Mouse (Mus musculus): ENCODE measurements at regions not wholly inside any gene's neighbourhood (a gene's known extent, or its start where the extent isn't known, plus 50 kb on each side); places are given as distances from the start of the nearest gene placed in this dataset.

DNA sequence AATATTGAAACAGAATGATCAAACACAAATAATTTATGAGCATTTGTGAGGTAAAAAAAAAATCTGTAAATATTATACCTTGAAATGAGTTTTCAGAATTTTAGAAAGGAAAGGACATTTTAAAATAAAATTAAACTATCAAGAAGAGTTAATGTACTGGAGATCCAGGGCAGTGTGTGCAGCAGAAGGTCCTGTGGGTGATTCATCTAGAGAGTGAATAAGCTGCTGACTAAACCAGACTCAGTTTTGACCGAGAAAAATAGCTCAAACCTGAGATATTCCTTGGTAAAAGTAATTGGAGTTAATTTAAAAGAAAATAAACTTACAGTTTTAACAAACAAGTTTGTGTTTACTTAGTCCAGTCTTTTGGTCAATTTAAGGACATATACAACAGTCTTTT, 1118.6 kb upstream of the Celf2 start:
- DNase-seq (ENCODE audit: low spot score in 2 of 2) = no peak

DNA sequence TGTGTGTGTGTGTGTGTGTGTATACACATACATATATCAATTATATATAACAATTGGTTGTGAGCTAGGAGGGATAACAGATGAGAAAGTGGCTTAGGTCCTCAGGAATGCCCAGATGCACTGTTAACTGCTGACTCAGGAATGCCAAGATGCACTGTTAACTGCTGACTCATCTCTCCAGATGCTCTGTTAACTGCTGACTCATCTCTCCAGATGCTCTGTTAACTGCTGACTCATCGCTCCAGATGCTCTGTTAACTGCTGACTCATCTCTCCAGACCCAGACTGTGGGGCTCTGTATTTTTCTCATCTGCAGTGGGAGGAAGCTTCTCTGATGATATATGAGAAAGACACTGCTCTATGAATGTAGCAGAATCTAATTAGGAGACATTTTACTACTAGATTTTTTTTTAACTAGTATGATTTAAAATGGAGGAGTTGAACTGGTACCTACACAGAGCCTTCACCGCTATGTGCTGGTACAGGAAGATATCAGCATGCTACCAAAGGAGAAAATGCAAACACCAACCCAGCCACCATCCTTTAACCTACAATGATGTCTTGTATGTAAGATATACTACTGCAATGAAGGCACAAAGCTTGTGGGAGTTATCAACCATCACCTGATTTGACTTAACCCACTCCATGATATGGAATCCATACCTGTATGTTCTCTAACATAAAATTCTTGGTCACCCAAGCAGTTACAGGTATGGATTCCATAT, 1119.3 kb upstream of the Celf2 start:
- DNase-seq (ENCODE audit: low spot score in 2 of 2) = no peak

DNA sequence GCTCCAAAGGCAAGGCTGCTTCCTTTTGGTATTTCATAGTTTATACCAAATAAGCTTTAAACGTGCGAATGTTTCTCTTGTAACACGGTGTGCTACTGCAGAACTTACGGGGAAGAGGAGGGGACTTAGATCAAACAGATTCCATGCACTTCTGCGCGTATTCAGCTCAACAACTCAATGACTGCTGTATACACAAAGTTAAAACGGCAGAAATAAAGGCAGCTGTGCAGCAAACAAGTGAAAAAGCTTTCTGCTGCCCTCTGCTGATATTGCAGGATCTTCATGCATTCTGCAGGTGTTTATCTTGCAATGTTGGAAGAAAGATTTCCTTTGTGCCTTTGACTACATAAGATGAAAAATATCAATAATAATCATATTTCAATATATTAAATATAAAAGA, 1128.7 kb upstream of the Celf2 start:
- peak; percentile 15 to 39 for DNase-seq (ENCODE audit: low spot score in 2 of 2)

DNA sequence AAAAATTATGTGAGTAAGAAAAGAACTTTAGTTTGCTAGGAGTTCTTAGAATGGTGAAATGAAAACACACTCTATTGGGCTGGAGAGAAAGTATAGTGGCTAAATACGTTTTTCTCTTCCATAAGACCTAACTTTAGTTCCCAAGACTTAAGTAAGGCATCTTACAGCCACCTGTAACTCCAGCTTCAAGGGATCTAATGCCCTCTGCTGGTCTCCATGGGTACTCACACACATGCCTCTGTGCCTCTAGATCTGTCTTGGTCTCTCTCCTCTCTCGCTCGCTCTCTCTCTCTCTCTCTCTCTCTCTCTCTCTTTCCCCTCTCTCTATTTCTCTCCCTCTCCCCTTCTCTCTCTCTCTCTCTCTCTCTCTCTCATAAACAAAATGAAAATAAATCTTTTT, 1129.9 kb upstream of the Celf2 start:
- no peak for DNase-seq (ENCODE audit: low spot score in 2 of 2)

DNA sequence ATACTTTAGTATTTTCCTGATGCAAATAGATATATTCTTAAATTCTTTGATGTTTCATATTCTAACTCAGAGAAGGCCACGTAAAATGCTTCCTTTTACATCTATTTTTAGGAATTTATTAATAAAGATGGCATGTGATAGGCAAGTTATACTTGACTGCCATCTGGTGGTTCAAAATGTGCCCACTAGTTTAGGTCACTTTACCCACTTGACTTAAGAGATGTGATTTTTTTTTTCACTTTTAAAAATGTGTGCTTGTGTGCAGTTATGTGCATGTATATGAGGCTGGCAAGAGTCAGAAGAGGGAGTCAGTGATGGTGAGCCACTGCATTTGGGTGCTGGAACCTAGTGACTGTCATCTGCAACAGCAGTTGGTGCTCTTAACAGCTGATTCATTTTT, 1136.1 kb upstream of the Celf2 start:
- DNase-seq (ENCODE audit: low spot score in 2 of 2) = peak; percentile 16 to 41

DNA sequence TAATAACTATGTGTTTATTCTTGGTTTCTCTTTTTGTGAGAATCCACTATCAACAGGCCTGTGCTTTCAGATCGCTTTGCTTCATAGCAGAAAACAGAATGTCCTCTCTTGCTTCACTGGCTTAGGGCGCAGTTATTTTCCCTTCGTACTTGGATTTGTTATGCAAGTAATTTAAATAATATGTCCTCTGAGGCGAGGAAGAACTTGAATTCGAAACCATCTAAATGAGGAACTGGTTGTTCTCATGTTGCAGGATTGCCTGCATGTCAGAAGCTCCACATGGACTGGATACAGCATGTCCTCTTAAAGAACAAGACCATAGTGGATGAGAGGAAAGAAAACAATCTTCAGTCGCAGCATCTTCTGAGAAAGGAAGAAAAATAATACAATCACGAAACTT, 1151.2 kb upstream of the Celf2 start:
- DNase-seq (ENCODE audit: low spot score in 2 of 2) = no peak

DNA sequence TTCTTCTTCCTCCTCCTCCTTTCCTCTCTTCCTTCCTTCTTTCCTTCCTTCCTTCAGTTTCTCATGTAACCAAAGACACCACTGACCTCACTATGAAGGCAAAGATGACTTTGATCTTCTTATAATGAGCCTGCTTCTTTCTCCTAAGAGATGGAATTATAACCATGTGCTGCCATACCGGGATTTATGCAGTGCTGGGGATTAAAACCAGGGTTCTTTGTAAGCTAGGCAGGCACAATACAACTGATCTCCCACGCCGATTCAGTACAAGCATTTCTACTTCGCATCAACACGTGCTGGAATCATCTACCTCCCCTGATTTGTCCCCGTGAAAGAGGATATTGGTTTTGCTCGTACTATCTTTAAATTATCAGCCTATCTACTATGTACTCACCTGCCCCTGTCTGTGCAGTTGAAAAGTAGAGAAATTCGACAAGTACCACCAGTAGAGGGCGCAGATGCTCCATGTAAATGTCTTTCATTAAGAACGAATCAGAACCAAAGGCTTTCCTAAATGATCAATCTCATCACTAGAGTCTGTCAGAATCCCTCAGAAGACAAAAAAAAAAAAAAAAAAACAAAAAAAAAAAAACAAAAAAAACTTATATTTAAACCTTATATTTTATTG, 1164.5 kb upstream of the Celf2 start:
- DNase-seq (ENCODE audit: low spot score in 2 of 2) = peak; percentile 83 to 86

DNA sequence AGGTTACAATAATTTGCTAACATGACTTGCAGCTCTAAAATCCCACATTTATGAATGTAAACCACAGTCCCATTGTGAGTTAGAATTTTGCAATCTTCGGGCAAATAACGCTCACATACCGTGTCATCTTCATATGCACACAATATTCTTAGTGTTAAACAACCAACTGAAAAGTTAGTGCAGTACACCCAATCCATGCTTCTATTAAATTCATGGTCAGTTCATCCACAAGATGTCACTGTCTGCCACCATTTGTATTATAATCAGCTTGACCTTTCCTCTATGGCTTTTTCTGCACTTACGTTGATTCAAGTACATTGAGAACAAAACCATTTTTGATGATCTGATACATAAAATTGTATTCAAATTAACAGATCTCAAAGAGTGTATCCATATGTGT, 1166.2 kb upstream of the Celf2 start:
- no peak for DNase-seq (ENCODE audit: low spot score in 2 of 2)

DNA sequence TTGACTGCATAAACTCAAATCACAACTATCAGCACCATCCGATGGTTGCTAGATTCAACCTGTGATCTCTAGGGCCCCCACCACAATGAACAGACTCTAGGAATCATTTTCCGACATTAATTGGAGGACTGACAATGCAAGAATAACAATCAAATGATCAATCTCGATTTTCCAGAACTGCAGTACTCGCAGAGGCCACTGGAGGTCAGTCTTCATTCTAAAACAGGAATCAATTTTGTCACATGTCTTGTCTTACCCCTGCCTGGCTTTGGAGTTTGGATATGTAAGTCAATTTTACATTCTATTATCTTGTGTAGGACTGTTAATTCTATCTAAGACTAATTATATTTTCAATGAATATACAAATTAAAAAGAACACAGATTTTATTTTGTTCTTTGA, 1167.2 kb upstream of the Celf2 start:
- DNase-seq (ENCODE audit: low spot score in 2 of 2) = peak; percentile 67 to 69

DNA sequence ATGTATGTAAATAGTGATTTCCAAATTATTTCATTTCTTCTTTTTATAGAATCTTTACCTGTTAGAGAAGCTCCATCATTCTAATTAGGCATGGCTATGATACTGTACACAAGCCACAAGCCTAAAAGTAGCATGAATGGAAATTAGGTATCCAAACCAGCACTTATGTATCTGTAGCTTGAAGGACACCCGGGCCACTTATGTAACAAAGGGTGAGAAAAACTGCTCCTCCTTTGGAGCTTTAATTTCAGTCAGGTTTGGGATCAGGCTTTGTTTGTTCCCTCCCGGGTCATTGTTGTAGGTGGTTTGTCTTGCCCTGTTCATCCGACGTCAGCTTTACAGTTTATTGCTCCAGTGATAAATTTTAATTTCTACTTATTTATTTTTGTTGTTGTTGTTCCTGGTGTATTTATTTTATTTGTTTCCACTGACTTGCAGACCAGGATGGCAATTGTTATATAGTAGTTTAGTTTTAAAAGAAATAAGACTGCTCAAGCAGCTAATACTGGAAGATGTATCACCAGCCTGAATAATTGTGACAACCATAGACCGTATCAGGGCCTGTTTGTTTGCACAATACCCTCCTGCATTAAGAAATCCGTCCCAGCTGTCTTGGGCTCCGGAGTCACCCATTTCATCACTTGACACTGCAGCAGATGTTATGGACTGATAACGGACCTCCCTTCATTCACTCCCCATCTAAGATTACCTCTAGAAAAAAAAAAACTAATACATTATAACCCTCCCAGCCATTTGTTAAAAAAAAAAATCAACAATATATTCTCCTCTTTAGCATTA, 1181.7 kb upstream of the Celf2 start:
- DNase-seq (ENCODE audit: low spot score in 2 of 2) = no peak

DNA sequence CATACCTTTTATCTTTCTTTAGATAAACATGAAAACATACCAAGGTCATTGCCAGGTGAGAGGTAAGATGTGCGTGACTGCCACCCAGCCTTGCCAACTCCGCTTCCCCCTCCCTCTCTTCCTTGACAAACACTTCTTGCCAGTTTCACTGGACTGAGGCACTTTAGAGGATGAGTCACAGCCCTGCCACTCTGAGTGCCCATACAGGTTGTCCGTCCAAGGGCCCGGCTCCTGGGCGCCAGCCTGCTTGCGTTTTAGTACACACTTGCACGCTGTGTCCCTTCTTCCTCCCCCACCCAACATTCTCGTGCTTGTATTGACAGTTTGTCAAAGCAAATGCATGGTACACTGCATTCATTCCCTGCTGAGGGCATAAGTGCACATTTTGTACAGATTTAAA, 1151.7 kb upstream of the 4930412O13Rik start:
- DNase-seq (ENCODE audit: low spot score in 2 of 2) = no peak

DNA sequence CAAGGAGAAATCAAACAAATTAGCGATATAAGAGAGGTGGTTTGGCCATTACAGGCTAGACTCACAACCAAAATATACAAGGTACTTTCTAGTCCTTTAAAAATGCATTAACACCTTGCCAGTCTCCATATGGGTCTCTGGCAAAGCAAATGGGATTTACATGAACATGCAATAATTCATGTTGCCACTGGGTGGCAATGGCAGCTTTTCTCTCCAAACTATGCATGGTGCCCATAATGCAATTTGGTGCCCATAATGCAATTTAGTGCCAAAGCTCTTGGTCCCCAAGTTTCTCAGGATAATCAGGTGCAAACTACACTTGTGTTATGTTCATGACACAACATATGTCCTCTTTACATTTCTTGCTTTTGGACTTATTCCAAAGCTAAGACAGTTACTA, 1126.9 kb upstream of the 4930412O13Rik start:
- DNase-seq (ENCODE audit: low spot score in 2 of 2) = peak; percentile 9 to 40

DNA sequence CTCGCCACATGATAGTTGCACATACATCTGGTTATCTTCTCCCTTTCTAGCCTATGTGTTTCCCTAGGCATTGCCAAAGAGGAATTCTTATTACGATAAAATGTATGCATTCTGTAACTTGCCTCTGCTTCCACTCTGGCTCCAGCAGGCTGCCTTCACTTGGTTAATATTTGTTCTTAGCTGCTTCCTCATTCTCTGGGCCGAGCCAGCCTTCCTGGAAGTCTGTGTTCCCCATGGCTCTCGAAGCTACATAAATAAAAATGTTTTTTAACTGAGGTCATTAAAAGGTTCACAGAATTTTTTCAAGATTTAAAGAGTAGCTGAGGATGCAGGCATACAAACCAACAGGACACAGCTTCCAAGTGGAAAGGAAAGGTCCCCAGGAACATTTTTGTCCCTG, 1124.5 kb upstream of the 4930412O13Rik start:
- DNase-seq (ENCODE audit: low spot score in 2 of 2) = no peak

DNA sequence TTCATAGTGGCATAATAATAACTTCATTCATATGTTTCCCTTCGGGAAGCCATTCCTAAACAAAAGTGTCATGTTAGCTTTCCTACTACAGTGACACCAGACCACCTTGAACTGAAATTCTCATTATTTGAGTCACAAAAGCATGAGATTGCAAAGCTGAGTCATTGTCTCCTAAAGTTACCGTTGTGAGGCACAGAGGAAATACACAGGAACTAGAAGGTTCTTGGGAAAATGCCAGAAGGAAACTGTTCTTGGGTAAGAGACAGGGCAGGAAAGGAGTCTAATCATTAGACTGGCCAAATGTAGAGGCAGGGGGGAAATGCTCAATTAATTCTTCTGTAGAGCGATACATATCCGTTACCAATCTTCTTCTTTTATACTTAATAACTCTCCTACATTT, 1110.4 kb upstream of the 4930412O13Rik start:
- DNase-seq (ENCODE audit: low spot score in 2 of 2) = no peak

DNA sequence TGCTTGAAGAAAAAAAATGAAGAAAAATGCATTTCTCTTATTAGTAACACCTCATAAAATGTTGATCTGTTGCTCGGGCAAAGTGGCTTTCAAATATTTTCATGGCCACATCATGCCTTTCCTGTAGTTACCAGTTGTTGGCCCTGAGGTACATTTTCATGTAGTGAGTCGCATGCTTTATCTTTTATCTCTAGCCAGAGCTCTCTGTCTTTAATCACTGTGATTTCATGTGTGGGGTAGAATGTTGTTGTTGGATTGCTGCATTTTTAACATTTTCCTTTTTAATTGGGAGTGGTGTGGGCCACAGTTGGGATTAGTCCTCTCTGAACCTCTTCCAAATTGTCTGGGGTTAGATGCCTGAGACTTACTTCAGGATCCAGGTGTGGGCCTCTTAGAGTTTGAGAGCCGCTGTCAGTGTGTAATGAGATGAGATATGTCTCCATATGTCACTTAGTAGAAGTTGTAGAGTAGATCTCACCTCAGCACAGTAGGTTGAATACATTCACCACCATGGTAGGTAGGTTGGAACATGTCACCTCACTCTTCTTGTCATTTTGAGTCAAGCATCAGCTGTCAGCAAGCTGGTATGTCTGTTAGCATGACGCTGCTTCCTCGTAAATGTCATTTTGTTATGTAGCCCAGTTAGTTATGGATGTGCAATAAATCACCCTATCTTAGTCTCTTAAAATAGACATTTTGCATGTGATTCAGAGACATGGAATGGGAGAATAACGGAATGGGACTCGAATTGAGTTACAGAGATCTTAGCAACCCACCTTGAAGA, 1099.7 kb upstream of the 4930412O13Rik start:
- DNase-seq (ENCODE audit: low spot score in 2 of 2) = no peak

DNA sequence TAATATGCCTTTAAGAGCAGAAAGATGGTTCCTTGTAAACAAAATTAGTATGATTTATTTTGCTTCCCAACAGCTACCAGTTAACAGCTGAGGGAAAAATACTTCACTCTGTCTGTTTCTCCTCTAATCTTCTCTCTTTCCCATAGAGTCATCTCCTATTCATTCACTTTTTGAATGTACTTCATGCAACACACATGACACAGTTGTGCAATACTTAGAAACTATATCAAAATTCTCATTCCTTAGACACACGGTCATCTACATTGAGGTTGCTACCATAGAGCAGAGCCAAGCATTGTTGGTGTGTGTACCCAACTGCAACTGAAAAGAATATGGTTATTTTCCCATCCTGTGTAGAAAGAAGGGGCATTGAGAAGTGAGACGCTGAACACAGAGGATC, 1098.8 kb upstream of the 4930412O13Rik start:
- DNase-seq (ENCODE audit: low spot score in 2 of 2) = no peak

DNA sequence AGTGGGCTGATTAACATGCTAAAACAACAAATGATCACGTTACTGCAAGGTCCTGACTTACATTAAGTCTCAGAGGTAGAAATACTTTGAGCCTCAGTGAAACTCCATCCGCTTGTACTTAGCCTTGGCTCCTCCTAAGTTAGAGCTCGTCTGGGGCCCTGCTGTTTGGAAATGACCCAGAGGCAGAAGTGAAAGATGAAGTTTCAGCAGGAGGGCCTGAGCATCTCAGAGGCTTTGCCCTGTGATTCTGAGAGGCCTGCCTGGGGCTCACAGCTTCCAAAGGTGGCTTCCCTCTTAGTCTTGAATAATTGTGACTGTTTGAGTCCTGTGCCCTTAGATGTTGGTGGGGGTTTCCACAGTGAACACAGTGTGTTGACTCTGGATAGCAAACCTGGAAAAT, 1079.0 kb upstream of the 4930412O13Rik start:
- DNase-seq (ENCODE audit: low spot score in 2 of 2) = no peak

DNA sequence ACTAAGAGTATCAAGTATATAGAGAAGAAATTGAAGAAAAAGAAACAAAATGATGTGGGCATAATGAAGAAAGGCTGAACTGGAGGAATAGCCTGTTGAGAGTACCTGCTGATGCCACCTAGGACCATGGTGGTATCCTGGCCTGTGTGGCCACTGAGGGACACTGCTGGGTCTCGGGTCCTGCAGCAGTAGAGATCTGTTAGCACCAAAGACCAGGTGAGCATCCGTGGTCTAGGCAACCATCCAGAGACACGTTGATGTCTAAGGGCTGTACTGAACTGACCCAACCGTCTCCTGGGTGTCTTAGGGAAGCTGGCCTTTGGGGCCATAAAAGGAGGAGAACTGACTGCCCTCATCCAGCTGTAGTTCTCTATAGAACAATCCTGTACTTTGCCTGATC, 1071.4 kb upstream of the 4930412O13Rik start:
- no peak for DNase-seq (ENCODE audit: low spot score in 2 of 2)

DNA sequence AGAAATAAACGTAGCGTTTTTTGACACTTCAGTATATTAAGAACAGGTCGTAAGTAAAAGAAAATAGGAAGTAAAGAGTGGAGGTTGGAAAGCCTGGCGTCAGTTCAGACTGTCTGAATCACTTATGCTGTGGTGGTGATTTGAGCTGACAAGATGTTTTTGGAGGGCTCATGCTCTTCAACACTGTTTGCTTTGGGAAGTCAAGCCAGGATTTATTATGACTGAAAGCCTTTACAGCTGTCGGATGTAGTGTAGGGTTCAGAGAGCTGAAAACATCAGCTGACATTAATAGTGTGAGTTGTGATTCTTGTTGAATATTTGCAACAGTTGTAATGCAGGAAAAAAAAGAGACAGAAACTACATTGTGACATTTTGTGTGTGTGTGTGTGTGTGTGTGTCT, 1062.9 kb upstream of the 4930412O13Rik start:
- DNase-seq (ENCODE audit: low spot score in 2 of 2) = no peak

DNA sequence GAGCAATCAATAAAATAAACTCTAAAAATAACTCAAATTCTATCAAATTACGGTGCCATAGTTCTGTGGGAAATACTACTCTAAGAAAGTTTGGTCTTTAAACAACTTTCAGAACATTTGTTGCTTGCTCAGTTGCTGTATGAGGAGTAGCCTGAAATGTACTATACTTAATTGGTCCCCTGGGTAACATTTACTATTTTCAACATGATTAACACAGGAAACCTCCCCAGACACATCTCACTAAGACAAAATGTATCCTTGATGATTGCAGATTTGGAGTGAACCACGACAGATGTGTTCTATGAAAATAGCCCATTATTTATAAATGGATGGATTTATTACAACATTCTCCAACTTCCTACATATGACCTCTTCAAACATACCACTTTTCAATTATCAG, 1055.6 kb upstream of the 4930412O13Rik start:
- DNase-seq (ENCODE audit: low spot score in 2 of 2) = no peak

Measured in layer of hippocampus, postnatal 10 days (tissue).